Mouse (Mus musculus) liver, adult 2 months (tissue): Measurements from ENCODE around the gene Rbms1.

ENCODE experiments used
- CTCF ChIP-seq: fragments of 200-500 bp; IDR thresholded peaks from 2 replicates; pipeline ENCODE4 v1.5.1; 2011; ENCODE audit warnings: low read depth, low read length, control low read depth
- POLR2A ChIP-seq: fragments of 200-500 bp; IDR thresholded peaks from 2 replicates; pipeline ENCODE4 v1.6.1; 2011; ENCODE audit warnings: low read length, control low read depth; ENCODE audit not compliant: insufficient read depth; ENCODE audit errors: extremely low read depth

DNA sequence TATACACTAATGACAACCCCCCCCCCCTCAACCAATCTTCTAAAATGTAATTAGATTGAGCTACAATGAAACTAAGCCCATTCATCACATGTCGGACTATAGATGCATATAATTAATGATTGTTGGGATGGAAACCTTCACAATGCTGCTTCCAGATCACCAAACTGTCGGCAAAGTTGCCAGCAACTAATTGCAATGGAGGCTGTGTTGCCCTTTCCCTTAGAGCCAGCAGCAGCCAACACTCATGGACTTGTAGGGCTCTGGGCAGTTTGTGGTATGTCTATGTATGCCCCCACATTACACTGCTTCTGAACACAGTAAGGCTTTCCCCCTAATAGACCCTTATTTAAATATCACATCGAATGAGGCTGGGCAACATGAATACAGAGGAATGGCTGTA is 173.9 kb downstream of the Rbms1 start:
- TF ChIP-seq POLR2A = no peak
- TF ChIP-seq CTCF = no peak
